Mouse (Mus musculus): ENCODE measurements around the gene Zfp972. TPM values are rescaled to one million over a fixed set of nuclear protein-coding genes. Genes with fewer than 3 reads are reported as not detected.

Zfp972 gene
- total RNA-seq (2023) = not detected

DNA sequence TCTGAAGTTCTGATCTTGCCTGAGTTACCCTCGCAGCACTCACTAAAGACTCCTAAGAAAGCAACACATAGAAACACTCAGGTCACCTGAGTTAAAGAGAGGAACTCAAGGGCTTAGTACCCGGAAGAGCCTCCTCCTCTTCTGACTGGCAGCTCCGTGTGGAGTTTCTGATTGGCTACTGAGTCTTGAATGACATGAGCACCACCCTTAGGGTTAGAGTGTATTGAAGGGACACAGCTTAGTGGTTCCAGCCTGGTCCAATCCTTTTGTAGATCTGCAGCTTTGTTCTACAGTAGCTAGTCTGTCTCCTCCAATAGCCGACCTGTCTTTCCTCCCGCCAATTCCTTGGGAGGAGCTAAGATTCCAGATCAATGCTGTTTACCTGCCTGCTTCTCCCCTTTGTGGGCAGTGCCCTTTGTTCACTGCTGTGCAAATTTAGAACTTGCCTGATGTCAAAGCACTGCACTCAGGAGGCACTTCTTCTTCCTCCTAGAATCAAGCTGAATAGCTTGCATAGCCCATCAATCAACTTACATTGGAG, at the start of gene Zfp972:
TSS of gene Zfp972 (minus strand) at position 51 of the 541 bp plus-strand sequence.

DNA sequence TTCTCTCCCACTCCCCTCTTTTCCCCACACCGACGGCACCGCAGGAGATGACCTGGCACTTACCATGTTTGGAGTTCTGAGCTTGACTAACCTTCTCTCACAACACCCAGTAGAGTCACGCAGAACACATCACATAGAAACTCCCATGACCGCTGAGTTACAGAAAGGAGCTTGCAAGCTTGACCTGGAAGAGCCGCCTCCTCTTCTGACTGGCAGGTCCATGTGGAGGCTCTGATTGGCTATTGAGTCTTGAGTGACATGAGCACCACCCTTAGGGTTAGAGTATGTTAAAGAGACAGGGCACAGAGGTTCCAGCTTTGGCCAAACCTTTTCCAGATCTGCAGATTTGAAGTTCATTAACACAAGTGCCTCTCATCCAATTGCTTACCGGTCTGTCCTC, 31.7 kb upstream of the Zfp972 start, which contains the start of gene Gm14326:
TSS of gene Gm14326 (minus strand) at position 153 of the 400 bp plus-strand sequence.

DNA sequence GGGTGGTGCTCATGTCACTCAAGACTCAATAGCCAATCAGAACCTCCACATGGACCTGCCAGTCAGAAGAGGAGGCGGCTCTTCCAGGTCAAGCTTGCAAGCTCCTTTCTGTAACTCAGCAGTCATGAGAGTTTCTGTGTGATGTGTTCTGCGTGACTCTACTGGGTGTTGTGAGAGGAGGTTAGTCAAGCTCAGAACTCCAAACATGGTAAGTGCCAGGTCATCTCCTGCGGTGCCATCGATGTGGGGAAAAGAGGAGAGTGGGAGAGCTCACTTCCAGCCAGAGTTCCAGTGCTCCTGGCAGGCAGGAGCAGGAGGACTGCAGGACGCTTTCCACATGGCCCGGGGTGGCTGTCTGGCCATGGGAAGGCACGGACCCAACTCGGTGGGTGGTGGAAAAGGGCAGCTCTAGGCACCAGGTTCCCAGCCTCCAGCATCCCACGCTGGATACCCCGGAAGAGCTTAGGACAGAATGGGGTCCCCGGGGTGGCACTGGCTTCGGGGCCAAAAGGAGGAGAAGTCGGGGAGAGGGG, 28.3 kb downstream of the Zfp972 start, which contains the start of gene Gm14327:
TSS of gene Gm14327 (plus strand) at position 51 of the 533 bp plus-strand sequence.

Other genes with a start within 250 kb of the Zfp972 start
- gene Gm14322, start 166.3 kb downstream of the Zfp972 start, total RNA-seq (2023) = 1 to 10 TPM; 4.7 to 8.4 TPM
- 10 to 100 TPM in 1 of 2 experiments, 1 to 10 TPM in 1; 6.6 to 10.2 TPM for gene Gm14325, start 85.3 kb downstream of the Zfp972 start, total RNA-seq (2023)
- 1 to 10 TPM; 1.1 to 1.9 TPM for gene Gm14327, start 28.5 kb downstream of the Zfp972 start, total RNA-seq (2023)
- gene Gm14326, start 31.7 kb upstream of the Zfp972 start, total RNA-seq (2023) = 10 to 100 TPM in 1 of 2 experiments, 1 to 10 TPM in 1; 7.1 to 14.3 TPM
- 10 to 100 TPM; 19.0 to 21.6 TPM for gene Zfp971, start 97.7 kb upstream of the Zfp972 start, total RNA-seq (2023)
- 1 to 10 TPM; 4.9 to 5.7 TPM for gene Zfp931, start 152.9 kb upstream of the Zfp972 start, total RNA-seq (2023)
- not detected for gene Phactr3, start 193.4 kb upstream of the Zfp972 start, total RNA-seq (2023)